In genomic region chr9:43412473-43412872, GRCm38 (mm10) we compare ENCODE assay signal across 26 mouse cellular contexts.
DNase-seq lines count a peak whose midpoint lies in the region; ATAC-seq and TF ChIP-seq lines count a peak whose summit lies in the region.
"Had no signal": no experiment of that assay in that cellular context is flagged by ENCODE, and none has a peak within 500 bp of the region (broad histone marks: within the 10 kb centered on the region; RNA-seq: fewer than 3 reads in every experiment).

No protein-coding gene starts in this region.

- no peaks in the 10 kb centered on the region for H3K9me3 ChIP-seq in forebrain, embryonic 15.5 days
- no peaks in the 10 kb centered on the region for H3K9me3 ChIP-seq in forebrain, embryonic 13.5 days (replicated peaks)
- no peaks in the 10 kb centered on the region for H3K9me3 ChIP-seq in hindbrain, postnatal 0 days (ENCODE audit: low read length)
- no peaks in the 10 kb centered on the region for H3K9me3 ChIP-seq in hindbrain, embryonic 12.5 days (replicated peaks)
- no peaks in the 10 kb centered on the region for H3K9me3 ChIP-seq in midbrain, postnatal 0 days (ENCODE audit: low read length)
- H3K9me3 ChIP-seq in midbrain, embryonic 13.5 days, result no peaks in the 10 kb centered on the region
- H3K9me3 ChIP-seq: embryonic facial prominence, embryonic 10.5 days; embryonic facial prominence, embryonic 13.5 days; hindbrain, embryonic 13.5 days had no signal

- 55% methylated on average over 3 of the region's 3 CpGs for WGBS in forebrain, embryonic 15.5 days
- WGBS in forebrain, embryonic 13.5 days, result 71% methylated on average over 3 of the region's 3 CpGs
- WGBS in hindbrain, postnatal 0 days, result 41% methylated on average over 3 of the region's 3 CpGs
- WGBS in hindbrain, embryonic 12.5 days, result 72% methylated on average over 3 of the region's 3 CpGs
- 36% methylated on average over 3 of the region's 3 CpGs for WGBS in midbrain, postnatal 0 days
- WGBS in midbrain, embryonic 13.5 days, result 60% methylated on average over 3 of the region's 3 CpGs

- no peak overlapping the region for H3K27ac ChIP-seq in forebrain, embryonic 15.5 days (replicated peaks)
- no peak overlapping the region for H3K27ac ChIP-seq in forebrain, embryonic 13.5 days
- H3K27ac ChIP-seq in hindbrain, postnatal 0 days, result no peak overlapping the region
- no peak overlapping the region for H3K27ac ChIP-seq in hindbrain, embryonic 12.5 days
- no peak overlapping the region for H3K27ac ChIP-seq in midbrain, postnatal 0 days (ENCODE audit: low read depth, low read length)
- no peak overlapping the region for H3K27ac ChIP-seq in midbrain, embryonic 13.5 days
- H3K27ac ChIP-seq: embryonic facial prominence, embryonic 10.5 days; embryonic facial prominence, embryonic 13.5 days; gastrocnemius, adult 2 months; hindbrain, embryonic 13.5 days had no signal

- no peak overlapping the region for H3K9ac ChIP-seq in forebrain, embryonic 15.5 days (replicated peaks)
- no peak overlapping the region for H3K9ac ChIP-seq in forebrain, embryonic 13.5 days
- no peak overlapping the region for H3K9ac ChIP-seq in hindbrain, postnatal 0 days (replicated peaks; ENCODE audit: low read length)
- H3K9ac ChIP-seq in hindbrain, embryonic 12.5 days, result no peak overlapping the region
- no peak overlapping the region for H3K9ac ChIP-seq in midbrain, postnatal 0 days (replicated peaks; ENCODE audit: low read length, poor library complexity, severe bottlenecking)
- H3K9ac ChIP-seq in midbrain, embryonic 13.5 days (replicated peaks), result no peak overlapping the region
- H3K9ac ChIP-seq: embryonic facial prominence, embryonic 13.5 days; hindbrain, embryonic 13.5 days had no signal

- H3K4me2 ChIP-seq in forebrain, embryonic 15.5 days (replicated peaks), result no peak overlapping the region
- H3K4me2 ChIP-seq in forebrain, embryonic 13.5 days, result no peak overlapping the region
- no peak overlapping the region for H3K4me2 ChIP-seq in hindbrain, postnatal 0 days (ENCODE audit: low read depth, low read length)
- H3K4me2 ChIP-seq in hindbrain, embryonic 12.5 days (replicated peaks), result no peak overlapping the region
- no peak overlapping the region for H3K4me2 ChIP-seq in midbrain, postnatal 0 days (ENCODE audit: low read depth, low read length, poor library complexity, severe bottlenecking)
- no peak overlapping the region for H3K4me2 ChIP-seq in midbrain, embryonic 13.5 days (replicated peaks)
- H3K4me2 ChIP-seq: embryonic facial prominence, embryonic 13.5 days; heart, embryonic 11.5 days; hindbrain, embryonic 13.5 days had no signal

- no peaks in the 10 kb centered on the region for H3K27me3 ChIP-seq in forebrain, embryonic 15.5 days
- no peaks in the 10 kb centered on the region for H3K27me3 ChIP-seq in forebrain, embryonic 13.5 days
- H3K27me3 ChIP-seq in hindbrain, postnatal 0 days (ENCODE audit: insufficient read depth, low read length), result no peaks in the 10 kb centered on the region
- peaks cover under 1% of the 10 kb centered on the region; the same call in 1 of the 2 replicates for H3K27me3 ChIP-seq in hindbrain, embryonic 12.5 days
- H3K27me3 ChIP-seq in midbrain, postnatal 0 days (ENCODE audit: insufficient read depth, low read length), result no peaks in the 10 kb centered on the region
- H3K27me3 ChIP-seq in midbrain, embryonic 13.5 days, result 0 out of 2 replicates have a peak, but pooled peaks cover 9% of the 10 kb centered on the region
- H3K27me3 ChIP-seq: embryonic facial prominence, embryonic 13.5 days had no signal

- H3K36me3 ChIP-seq in forebrain, embryonic 15.5 days, result no peaks in the 10 kb centered on the region
- H3K36me3 ChIP-seq in forebrain, embryonic 13.5 days (ENCODE audit: poor library complexity, severe bottlenecking), result no peaks in the 10 kb centered on the region
- no peaks in the 10 kb centered on the region for H3K36me3 ChIP-seq in hindbrain, postnatal 0 days (ENCODE audit: insufficient read depth, low read length)
- no peaks in the 10 kb centered on the region for H3K36me3 ChIP-seq in hindbrain, embryonic 12.5 days
- H3K36me3 ChIP-seq in midbrain, postnatal 0 days (ENCODE audit: insufficient read depth, low read length), result no peaks in the 10 kb centered on the region
- H3K36me3 ChIP-seq in midbrain, embryonic 13.5 days, result no peaks in the 10 kb centered on the region
- H3K36me3 ChIP-seq: embryonic facial prominence, embryonic 10.5 days; embryonic facial prominence, embryonic 13.5 days; hindbrain, embryonic 13.5 days had no signal

- DNase-seq in hindbrain, postnatal 0 days (ENCODE audit: low spot score), result peak; percentile 38
- peak; percentile 61 for DNase-seq in midbrain, postnatal 0 days (ENCODE audit: low spot score)
- DNase-seq in kidney, postnatal 10 days, result no peak
- DNase-seq: adrenal gland, adult 2 months; adrenal gland, postnatal 14 days; cerebellum, adult 2 months; cerebellum, adult 9-11 months; cerebellum, postnatal 36 days; embryo, embryonic 11 days; gastrocnemius, adult 2 months; gastrocnemius, postnatal 14 days; heart, adult 11 months; kidney, adult 18-20 months had no signal

- peak; percentile 57; the same call in 1 of the 2 replicates for ATAC-seq in forebrain, embryonic 15.5 days (replicated peaks)
- ATAC-seq in forebrain, embryonic 13.5 days, result no peak
- 0 out of 2 replicates have a peak, but pooled peaks have one; percentile 51 for ATAC-seq in hindbrain, postnatal 0 days
- ATAC-seq in hindbrain, embryonic 12.5 days (ENCODE audit: low FRiP score), result no peak
- no peak for ATAC-seq in midbrain, postnatal 0 days (ENCODE audit: low FRiP score)
- no peak for ATAC-seq in midbrain, embryonic 13.5 days
- ATAC-seq: CD4-positive, CD25-positive, alpha-beta regulatory T cell, adult 4 months; hindbrain, embryonic 16.5 days; inflammation-experienced regulatory T-cells, adult 6 months; intestine, embryonic 16.5 days had no signal

- H3K4me1 ChIP-seq in forebrain, embryonic 15.5 days, result peaks cover 13% of the 10 kb centered on the region; the same call in 1 of the 2 replicates
- no peaks in the 10 kb centered on the region for H3K4me1 ChIP-seq in forebrain, embryonic 13.5 days
- no peaks in the 10 kb centered on the region for H3K4me1 ChIP-seq in hindbrain, postnatal 0 days (ENCODE audit: insufficient read depth, low read length)
- no peaks in the 10 kb centered on the region for H3K4me1 ChIP-seq in hindbrain, embryonic 12.5 days
- no peaks in the 10 kb centered on the region for H3K4me1 ChIP-seq in midbrain, postnatal 0 days (ENCODE audit: insufficient read depth, low read length)
- no peaks in the 10 kb centered on the region for H3K4me1 ChIP-seq in midbrain, embryonic 13.5 days (replicated peaks)
- H3K4me1 ChIP-seq: embryonic facial prominence, embryonic 10.5 days had no signal

- H3K4me3 ChIP-seq in forebrain, embryonic 15.5 days, result no peak overlapping the region
- H3K4me3 ChIP-seq in forebrain, embryonic 13.5 days, result no peak overlapping the region
- H3K4me3 ChIP-seq in hindbrain, postnatal 0 days (ENCODE audit: low read length), result no peak overlapping the region
- no peak overlapping the region for H3K4me3 ChIP-seq in hindbrain, embryonic 12.5 days
- no peak overlapping the region for H3K4me3 ChIP-seq in midbrain, postnatal 0 days (ENCODE audit: low read depth, low read length)
- H3K4me3 ChIP-seq in midbrain, embryonic 13.5 days (replicated peaks), result no peak overlapping the region
- H3K4me3 ChIP-seq: embryonic facial prominence, embryonic 10.5 days; embryonic facial prominence, embryonic 13.5 days; erythroblast, embryonic 14.5 days; gastrocnemius, adult 2 months; hindbrain, embryonic 13.5 days had no signal

- TF ChIP-seq CTCF in hindbrain, postnatal 0 days (IDR thresholded peaks at IDR 0.05; ENCODE audit: low read depth), result no peak
- TF ChIP-seq CTCF in midbrain, postnatal 0 days (IDR thresholded peaks at IDR 0.05), result no peak

Comparison
In these comparisons a context has a peak if more than half of its experiments do, and no peak if none do; other contexts are left out.
1. ATAC-seq: peak in forebrain, embryonic 15.5 days (single experiment) and hindbrain, postnatal 0 days (single experiment); none in forebrain, embryonic 13.5 days (single experiment), hindbrain, embryonic 12.5 days (single experiment), midbrain, postnatal 0 days (single experiment) and midbrain, embryonic 13.5 days (single experiment).